Mouse (Mus musculus): ENCODE data around the gene Prg4. TPM values are rescaled to one million over a fixed set of nuclear protein-coding genes. Genes with fewer than 3 reads are reported as not detected.

Prg4 gene
- 0.70 and 0.78 TPM in 2 replicates for polyA plus RNA-seq (2016; fragmentation: Nextera tagmentation; extraction: Ambion mirVana)

DNA sequence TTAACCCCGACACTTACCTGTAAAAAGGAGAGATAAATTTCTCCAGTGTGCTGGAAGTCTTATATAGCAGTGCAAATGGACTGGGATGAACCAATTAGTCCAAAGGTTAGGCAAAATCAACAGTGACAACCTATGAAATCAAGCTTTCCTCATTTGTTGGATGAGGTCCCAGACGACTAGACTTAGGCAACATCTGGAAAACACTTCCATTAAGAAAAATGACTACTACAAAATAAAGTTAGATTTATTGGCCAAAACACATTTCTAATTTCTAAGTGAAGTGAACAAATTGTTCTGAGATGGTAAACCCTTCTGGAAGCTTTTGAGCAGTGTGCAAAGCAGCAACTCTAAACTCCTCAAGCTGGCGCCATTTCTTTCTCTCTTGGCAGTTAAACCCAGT is at the start of gene Prg4:
Prg4 (minus strand) TSS at position 34 of the 400 bp plus-strand sequence.
- H3K4me3 ChIP-seq (replicated peaks): no peak within 1 kb of the TSS
- no peak within 1 kb of the TSS for H3K9ac ChIP-seq (replicated peaks)
- no peak within 1 kb of the TSS for H3K27ac ChIP-seq
- H3K9me3 ChIP-seq: no peaks in the 10 kb centered on the region
- WGBS: 68% methylated on average over 3 of the region's 3 CpGs
- no peaks in the 10 kb centered on the region for H3K27me3 ChIP-seq
- H3K4me2 ChIP-seq: no peak within 1 kb of the TSS
- ATAC-seq (ENCODE audit: insufficient number of reproducible peaks, insufficient read depth, low FRiP score, low TSS enrichment, low read depth): no peak
- no peaks in the 10 kb centered on the region for H3K4me1 ChIP-seq (replicated peaks)
- no peaks in the 10 kb centered on the region for H3K36me3 ChIP-seq

DNA sequence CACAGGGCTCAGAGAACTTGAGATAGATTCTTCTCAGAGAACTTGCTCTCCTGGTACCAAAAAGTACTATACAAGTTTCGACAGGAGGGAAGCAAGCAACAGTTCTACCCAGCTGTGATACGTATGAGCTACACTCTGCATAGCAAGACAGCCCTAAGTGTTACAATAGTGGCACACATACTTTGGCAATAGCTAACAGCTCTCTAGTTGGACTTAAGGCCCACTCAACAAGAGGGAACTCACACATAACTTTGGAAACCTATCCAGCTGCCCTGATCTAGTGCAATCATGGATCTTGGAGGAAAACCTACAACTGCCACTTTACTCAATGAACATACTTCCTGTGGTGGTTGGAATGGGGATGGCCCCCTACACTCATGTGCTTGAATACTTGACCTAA is 47.1 kb upstream of the Prg4 start:
- Histone ChIP-seq H3K4me1 (replicated peaks) (no peaks in the 10 kb centered on the region), H3K4me3 (replicated peaks) (no peak overlapping the region), H3K9ac (replicated peaks) (no peak overlapping the region), H3K27ac (no peak overlapping the region), H3K9me3 (no peaks in the 10 kb centered on the region), H3K27me3 (no peaks in the 10 kb centered on the region), H3K4me2 (no peak overlapping the region), H3K36me3 (no peaks in the 10 kb centered on the region)
- WGBS: 85% methylated on average over 2 of the region's 2 CpGs
- ATAC-seq (ENCODE audit: insufficient number of reproducible peaks, insufficient read depth, low FRiP score, low TSS enrichment, low read depth): no peak

DNA sequence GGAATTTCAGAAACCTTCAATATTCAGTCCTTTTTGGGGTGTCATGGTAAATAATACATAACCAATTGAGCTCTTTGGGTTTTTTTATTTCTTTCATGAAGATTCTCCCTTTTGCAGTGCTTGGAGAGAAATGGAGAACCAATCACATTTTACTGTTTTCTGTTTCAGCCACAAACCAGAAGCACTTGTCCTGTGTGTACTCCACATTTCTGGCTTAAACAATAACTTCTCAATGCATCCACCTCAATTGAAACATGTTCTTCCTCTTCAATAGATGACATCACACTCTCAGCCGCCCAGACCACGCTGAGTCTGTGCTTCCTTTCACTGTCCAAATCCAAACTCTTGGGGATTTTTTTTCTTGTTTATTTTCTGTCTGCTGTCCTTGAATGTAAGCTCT is 39.8 kb upstream of the Prg4 start:
- H3K27ac ChIP-seq: no peak overlapping the region
- no peak overlapping the region for H3K4me3 ChIP-seq (replicated peaks)
- no peaks in the 10 kb centered on the region for H3K27me3 ChIP-seq
- no peak overlapping the region for H3K9ac ChIP-seq (replicated peaks)
- H3K4me2 ChIP-seq: no peak overlapping the region
- no peaks in the 10 kb centered on the region for H3K36me3 ChIP-seq
- WGBS: 81% methylated on average over 2 of the region's 2 CpGs
- no peak for ATAC-seq (ENCODE audit: insufficient number of reproducible peaks, insufficient read depth, low FRiP score, low TSS enrichment, low read depth)
- H3K4me1 ChIP-seq (replicated peaks): no peaks in the 10 kb centered on the region
- no peaks in the 10 kb centered on the region for H3K9me3 ChIP-seq

DNA sequence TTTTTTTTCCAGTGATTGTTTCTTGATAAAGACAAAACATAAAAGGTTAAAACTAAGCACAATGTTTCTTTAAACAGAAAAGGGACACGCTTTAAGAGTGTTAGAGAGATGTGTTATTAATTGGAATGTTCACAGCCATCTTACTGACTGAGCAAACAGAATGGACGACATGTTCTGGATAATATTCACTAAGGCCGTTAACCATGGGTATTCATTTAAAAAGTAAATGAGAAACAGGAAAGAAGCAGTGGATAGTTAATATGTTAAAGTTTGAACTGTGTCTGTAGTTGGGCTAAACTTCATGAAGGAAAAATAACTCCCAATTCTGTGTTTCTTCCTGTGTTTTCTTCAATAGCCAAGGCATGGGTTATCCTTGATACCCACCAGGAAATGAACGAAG is 37.4 kb upstream of the Prg4 start:
- H3K36me3 ChIP-seq: no peaks in the 10 kb centered on the region
- H3K27me3 ChIP-seq: no peaks in the 10 kb centered on the region
- H3K9me3 ChIP-seq: 0 out of 2 replicates have a peak, but pooled peaks cover 4% of the 10 kb centered on the region
- no peak overlapping the region for H3K9ac ChIP-seq (replicated peaks)
- no peak for ATAC-seq (ENCODE audit: insufficient number of reproducible peaks, insufficient read depth, low FRiP score, low TSS enrichment, low read depth)
- H3K4me1 ChIP-seq (replicated peaks): no peaks in the 10 kb centered on the region
- no peak overlapping the region for H3K4me3 ChIP-seq (replicated peaks)
- H3K27ac ChIP-seq: no peak overlapping the region
- H3K4me2 ChIP-seq: no peak overlapping the region
- WGBS: 82% methylated on average over 4 of the region's 4 CpGs

DNA sequence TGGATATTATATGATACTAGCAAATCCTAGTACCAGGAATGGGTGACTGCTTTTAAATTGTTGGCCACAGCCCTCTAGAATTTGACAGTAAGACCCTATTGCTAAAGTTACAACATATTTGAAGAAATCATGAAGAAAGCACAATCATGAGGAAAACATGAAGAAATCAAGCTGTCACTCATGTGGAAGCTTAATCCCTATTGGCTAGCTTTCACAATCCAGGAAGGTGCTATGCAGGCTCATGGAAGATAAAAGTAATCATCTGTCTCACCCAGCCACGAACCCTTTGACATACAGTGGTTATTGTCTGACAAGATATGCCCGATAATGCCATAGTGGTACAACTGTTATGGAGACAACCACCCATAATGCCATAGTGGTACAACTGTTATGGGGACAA is 32.2 kb upstream of the Prg4 start:
- no peak overlapping the region for H3K4me3 ChIP-seq (replicated peaks)
- ATAC-seq (ENCODE audit: insufficient number of reproducible peaks, insufficient read depth, low FRiP score, low TSS enrichment, low read depth): no peak
- no peak overlapping the region for H3K9ac ChIP-seq (replicated peaks)
- H3K27me3 ChIP-seq: no peaks in the 10 kb centered on the region
- H3K36me3 ChIP-seq: no peaks in the 10 kb centered on the region
- WGBS: 83% methylated on average over 2 of the region's 2 CpGs
- H3K4me2 ChIP-seq: no peak overlapping the region
- H3K4me1 ChIP-seq (replicated peaks): no peaks in the 10 kb centered on the region
- no peak overlapping the region for H3K27ac ChIP-seq
- 0 out of 2 replicates have a peak, but pooled peaks cover 7% of the 10 kb centered on the region for H3K9me3 ChIP-seq

DNA sequence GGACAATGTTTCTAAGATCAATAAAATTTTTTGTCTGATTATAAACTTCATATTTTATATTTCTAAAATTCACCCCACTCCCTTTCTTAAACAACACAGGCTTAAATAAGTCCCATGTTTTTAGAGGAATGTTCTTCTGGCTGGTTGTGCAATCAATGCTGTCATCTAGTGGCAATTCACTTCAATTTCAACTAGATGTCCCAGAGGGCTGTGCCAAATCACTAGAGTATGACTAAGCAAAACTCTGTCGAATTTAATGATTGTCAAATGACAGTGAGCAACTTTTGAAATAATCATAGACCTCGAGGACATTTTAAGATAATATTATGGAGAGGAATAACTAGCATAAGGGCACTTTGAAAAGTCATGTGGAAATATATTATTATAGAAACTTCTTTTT is 31.7 kb upstream of the Prg4 start:
- no peak for ATAC-seq (ENCODE audit: insufficient number of reproducible peaks, insufficient read depth, low FRiP score, low TSS enrichment, low read depth)
- Histone ChIP-seq H3K27me3 (no peaks in the 10 kb centered on the region), H3K36me3 (no peaks in the 10 kb centered on the region), H3K4me2 (no peak overlapping the region), H3K9ac (replicated peaks) (no peak overlapping the region), H3K9me3 (0 out of 2 replicates have a peak, but pooled peaks cover 7% of the 10 kb centered on the region), H3K27ac (no peak overlapping the region), H3K4me1 (replicated peaks) (no peaks in the 10 kb centered on the region), H3K4me3 (replicated peaks) (no peak overlapping the region)
- 72% methylated on average over 2 of the region's 2 CpGs for WGBS

DNA sequence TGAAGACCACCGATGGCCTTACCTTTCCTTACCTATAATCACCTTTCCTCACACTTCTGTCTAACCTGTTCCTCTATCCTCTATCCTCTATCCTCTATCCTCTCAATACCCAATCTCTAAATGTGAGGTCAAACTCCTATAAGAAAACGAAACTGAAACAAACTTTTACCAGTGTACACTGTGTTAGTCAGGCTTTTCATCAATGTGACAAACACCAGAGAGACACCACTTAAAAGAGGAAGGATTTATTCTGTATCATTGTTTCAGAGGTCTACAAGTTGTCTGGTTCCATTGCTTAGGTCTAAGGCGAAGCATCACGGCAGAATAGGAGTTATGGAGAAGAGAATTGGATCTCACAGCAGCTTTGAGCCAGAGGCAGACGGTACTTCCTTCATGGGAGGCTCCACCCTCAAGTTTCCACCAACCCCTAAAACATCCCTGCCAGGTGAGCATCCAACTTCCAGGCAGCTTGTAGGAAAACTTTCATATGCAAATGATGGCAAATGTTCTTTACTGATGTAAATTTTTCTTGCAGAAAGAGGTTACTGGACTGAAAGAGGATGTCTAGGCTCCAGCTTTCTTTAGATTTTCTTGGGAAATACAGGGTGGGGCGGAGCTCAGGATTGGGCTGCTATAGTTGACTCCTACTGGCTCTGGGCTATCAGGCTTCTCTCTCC is 30.8 kb upstream of the Prg4 start:
- no peak for ATAC-seq (ENCODE audit: insufficient number of reproducible peaks, insufficient read depth, low FRiP score, low TSS enrichment, low read depth)
- Histone ChIP-seq H3K4me3 (replicated peaks) (no peak overlapping the region), H3K4me2 (no peak overlapping the region), H3K9me3 (0 out of 2 replicates have a peak, but pooled peaks cover 7% of the 10 kb centered on the region), H3K4me1 (replicated peaks) (no peaks in the 10 kb centered on the region), H3K27me3 (no peaks in the 10 kb centered on the region), H3K36me3 (no peaks in the 10 kb centered on the region), H3K27ac (no peak overlapping the region), H3K9ac (replicated peaks) (no peak overlapping the region)
- 79% methylated on average over 6 of the region's 6 CpGs for WGBS

DNA sequence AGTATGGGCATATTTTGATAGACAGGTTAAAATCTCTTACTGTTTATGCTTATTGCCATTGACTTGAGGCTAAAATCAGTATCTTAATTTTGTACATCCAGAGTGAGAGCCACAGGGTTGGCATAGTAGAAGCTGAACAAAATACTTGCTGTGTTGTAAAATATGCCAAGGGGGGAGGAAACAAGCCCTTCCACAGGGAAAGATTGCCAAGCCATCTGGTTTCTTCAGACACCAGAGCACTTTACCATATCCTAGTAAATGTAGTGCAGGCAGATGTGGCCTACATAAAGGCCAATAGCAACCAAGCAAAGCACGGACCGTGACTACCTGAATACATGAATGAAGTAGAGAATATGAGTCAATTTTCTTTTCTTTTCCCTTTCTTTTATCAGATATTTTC is 23.2 kb upstream of the Prg4 start:
- Histone ChIP-seq H3K36me3 (no peaks in the 10 kb centered on the region), H3K4me1 (replicated peaks) (peaks cover 11% of the 10 kb centered on the region; the same call in 1 of the 2 replicates), H3K4me3 (replicated peaks) (no peak overlapping the region), H3K9me3 (no peaks in the 10 kb centered on the region), H3K4me2 (no peak overlapping the region), H3K27me3 (no peaks in the 10 kb centered on the region), H3K9ac (replicated peaks) (no peak overlapping the region), H3K27ac (no peak overlapping the region)
- ATAC-seq (ENCODE audit: insufficient number of reproducible peaks, insufficient read depth, low FRiP score, low TSS enrichment, low read depth): no peak
- 68% methylated on average over 2 of the region's 2 CpGs for whole genome bisulfite sequencing

DNA sequence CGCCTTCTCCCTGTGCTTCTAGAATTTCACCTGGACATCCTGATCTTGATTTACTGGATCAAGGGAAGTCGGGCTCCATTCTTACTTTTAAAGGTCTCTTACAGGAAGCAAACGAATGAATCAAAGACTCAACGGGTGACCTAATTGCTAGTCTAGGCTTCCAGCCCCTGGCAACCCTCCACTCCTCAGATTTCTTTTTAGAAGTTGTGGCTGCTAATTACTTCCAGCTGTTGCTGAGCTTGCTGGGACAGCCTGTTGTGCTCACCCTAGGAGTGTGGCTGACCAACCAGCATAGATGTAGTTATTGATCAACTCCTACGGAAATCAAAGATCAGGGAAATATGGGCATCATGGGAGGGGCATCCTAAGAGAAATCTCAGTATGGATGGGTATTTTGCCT is 14.7 kb upstream of the Prg4 start:
- Histone ChIP-seq H3K9me3 (no peaks in the 10 kb centered on the region), H3K9ac (replicated peaks) (no peak overlapping the region), H3K4me1 (replicated peaks) (peaks cover 15% of the 10 kb centered on the region), H3K27me3 (no peaks in the 10 kb centered on the region), H3K4me2 (peak overlapping the region; percentile 15; the same call in 1 of the 2 replicates), H3K36me3 (no peaks in the 10 kb centered on the region), H3K27ac (no peak overlapping the region; the same call in 1 of the 2 replicates), H3K4me3 (replicated peaks) (no peak overlapping the region)
- 8% methylated on average over 5 of the region's 5 CpGs for WGBS
- ATAC-seq (ENCODE audit: insufficient number of reproducible peaks, insufficient read depth, low FRiP score, low TSS enrichment, low read depth): peak; percentile 88

DNA sequence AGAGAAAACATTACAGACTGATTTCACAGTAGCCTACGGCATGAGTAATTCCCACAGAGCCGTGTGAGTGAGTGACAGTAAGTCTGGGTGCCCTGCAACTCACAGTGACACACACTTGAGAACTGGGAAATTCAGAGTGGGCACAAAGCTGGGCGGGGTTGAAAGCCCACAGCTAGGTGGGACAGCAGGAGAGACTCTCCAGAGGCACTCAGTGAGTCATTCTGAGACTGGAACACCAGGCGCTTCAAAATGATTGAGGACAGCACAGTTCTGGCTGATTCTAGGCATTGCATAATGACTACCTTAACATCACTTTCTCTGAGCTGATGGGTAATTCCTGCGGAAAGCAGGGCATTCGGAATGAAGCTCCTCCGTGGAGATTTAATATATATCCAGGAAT is 6.6 kb upstream of the Prg4 start:
- Histone ChIP-seq H3K9me3 (peaks cover 8% of the 10 kb centered on the region; the same call in 1 of the 2 replicates), H3K9ac (replicated peaks) (no peak overlapping the region), H3K36me3 (no peaks in the 10 kb centered on the region), H3K4me2 (no peak overlapping the region), H3K27ac (no peak overlapping the region), H3K27me3 (no peaks in the 10 kb centered on the region), H3K4me1 (replicated peaks) (0 out of 2 replicates have a peak, but pooled peaks cover 6% of the 10 kb centered on the region), H3K4me3 (replicated peaks) (no peak overlapping the region)
- ATAC-seq (ENCODE audit: insufficient number of reproducible peaks, insufficient read depth, low FRiP score, low TSS enrichment, low read depth): no peak
- 68% methylated on average over 7 of the region's 7 CpGs for WGBS

DNA sequence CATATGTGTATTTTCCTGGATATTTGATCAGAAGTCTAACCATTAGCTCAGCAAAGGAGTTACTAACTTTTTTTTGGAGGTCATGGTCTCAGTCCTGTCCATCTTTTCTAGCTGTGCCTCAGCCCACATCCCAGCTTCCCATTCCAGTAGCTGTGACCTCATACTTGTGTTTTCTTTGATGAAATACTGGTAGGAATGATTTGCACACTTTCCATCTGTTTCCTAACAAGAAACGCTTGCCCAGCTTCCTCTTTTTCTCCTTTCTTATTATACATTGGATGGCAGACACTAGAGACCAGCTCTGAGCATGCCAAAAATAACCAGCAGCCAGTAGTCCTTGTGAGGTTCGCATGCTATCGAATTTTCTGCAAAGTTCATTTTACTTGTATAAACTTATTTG is 4.0 kb upstream of the Prg4 start:
- Histone ChIP-seq H3K4me2 (no peak overlapping the region), H3K27me3 (no peaks in the 10 kb centered on the region), H3K27ac (no peak overlapping the region), H3K4me3 (replicated peaks) (no peak overlapping the region), H3K4me1 (replicated peaks) (no peaks in the 10 kb centered on the region), H3K9ac (replicated peaks) (no peak overlapping the region), H3K36me3 (no peaks in the 10 kb centered on the region), H3K9me3 (peaks cover 4% of the 10 kb centered on the region; the same call in 1 of the 2 replicates)
- ATAC-seq (ENCODE audit: insufficient number of reproducible peaks, insufficient read depth, low FRiP score, low TSS enrichment, low read depth): no peak
- 82% methylated on average over 3 of the region's 3 CpGs for WGBS

DNA sequence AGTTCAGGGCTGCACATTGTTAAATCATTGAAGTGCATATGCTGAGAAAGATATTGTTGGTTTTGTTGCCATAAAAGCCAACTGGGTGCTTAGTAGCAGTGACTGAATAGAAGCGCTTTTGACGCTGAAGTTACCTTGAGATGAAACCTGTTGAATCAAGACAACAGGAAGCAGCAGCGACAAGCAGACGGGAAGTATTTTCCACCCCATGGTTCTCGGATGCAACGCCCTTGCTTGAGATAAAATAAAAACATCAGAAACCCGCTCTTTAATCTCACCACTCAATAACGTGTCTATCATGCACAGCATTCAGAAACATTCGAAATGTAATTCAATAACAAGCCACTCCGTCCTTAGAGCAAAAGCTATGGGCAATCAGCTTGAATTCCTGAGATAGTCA is 601 bp downstream of the Prg4 start:
- Histone ChIP-seq H3K27me3 (no peaks in the 10 kb centered on the region), H3K27ac (no peak overlapping the region), H3K9me3 (no peaks in the 10 kb centered on the region), H3K9ac (replicated peaks) (no peak overlapping the region), H3K4me3 (replicated peaks) (no peak overlapping the region), H3K36me3 (no peaks in the 10 kb centered on the region), H3K4me1 (replicated peaks) (no peaks in the 10 kb centered on the region), H3K4me2 (no peak overlapping the region)
- ATAC-seq (ENCODE audit: insufficient number of reproducible peaks, insufficient read depth, low FRiP score, low TSS enrichment, low read depth): no peak
- 86% methylated on average over 10 of the region's 10 CpGs for WGBS
